Mouse (Mus musculus) lung, embryonic 15.5 days (tissue): ENCODE results near the gene Slc25a22. TPM values are rescaled to one million over a fixed set of nuclear protein-coding genes. Genes with fewer than 3 reads are reported as not detected.

Experiments
- ATAC-seq: fragments of 200-750 bp; cut with Nextera tagmentation; 2 replicates; pipeline ENCODE4 v1.8.0; 2017; ENCODE audit warnings: moderate number of reproducible peaks, borderline replicate concordance; ENCODE audit not compliant: low FRiP score, low TSS enrichment; ENCODE audit errors: extremely low read depth
- H3K27ac ChIP-seq: fragments of 300-500 bp; sonication (generic); 2 replicates; pipeline ENCODE4 v1.5.1; 2015; ENCODE audit warnings: moderate library complexity, mild to moderate bottlenecking, inconsistent platforms
- H3K27me3 ChIP-seq: fragments of 300-500 bp; sonication (generic); 2 replicates; pipeline ENCODE4 v1.6.1; 2015; ENCODE audit warnings: inconsistent platforms
- H3K36me3 ChIP-seq: fragments of 300-500 bp; sonication (generic); 2 replicates; pipeline ENCODE4 v1.6.1; 2015; ENCODE audit warnings: inconsistent platforms
- H3K4me1 ChIP-seq: fragments of 300-500 bp; sonication (generic); 2 replicates; pipeline ENCODE4 v1.6.1; 2015; ENCODE audit warnings: inconsistent platforms
- H3K4me2 ChIP-seq: fragments of 300-500 bp; sonication (generic); 2 replicates; pipeline ENCODE4 v1.6.1; 2015; ENCODE audit warnings: inconsistent platforms, mild to moderate bottlenecking, moderate library complexity
- H3K4me3 ChIP-seq: fragments of 300-500 bp; sonication (generic); 2 replicates; pipeline ENCODE4 v1.5.1; 2015; ENCODE audit warnings: mild to moderate bottlenecking, inconsistent platforms
- H3K9ac ChIP-seq: fragments of 300-500 bp; sonication (generic); 2 replicates; pipeline ENCODE4 v1.6.1; 2015; ENCODE audit warnings: inconsistent platforms
- H3K9me3 ChIP-seq: fragments of 300-500 bp; sonication (generic); 2 replicates; pipeline ENCODE4 v1.6.1; 2016; ENCODE audit warnings: inconsistent platforms
- WGBS: fragments of 180-500 bp; shearing (Covaris S2); methylation state at CpG from one replicate; pipeline ENCODE4 v1.1.7; 2015; 5-methylcytosine and 5-hydroxymethylcytosine counted together
- polyA plus RNA-seq: library from polyadenylated mRNA; unstranded; fragments of >200 nt; fragmentation: Nextera tagmentation; extraction: Ambion mirVana; gene quantifications from 2 replicates; pipeline ENCODE4 v1.2.1, GENCODE M21; 2015

Gene Slc25a22
- polyA plus RNA-seq: 24.9 and 25.1 TPM in 2 replicates

DNA sequence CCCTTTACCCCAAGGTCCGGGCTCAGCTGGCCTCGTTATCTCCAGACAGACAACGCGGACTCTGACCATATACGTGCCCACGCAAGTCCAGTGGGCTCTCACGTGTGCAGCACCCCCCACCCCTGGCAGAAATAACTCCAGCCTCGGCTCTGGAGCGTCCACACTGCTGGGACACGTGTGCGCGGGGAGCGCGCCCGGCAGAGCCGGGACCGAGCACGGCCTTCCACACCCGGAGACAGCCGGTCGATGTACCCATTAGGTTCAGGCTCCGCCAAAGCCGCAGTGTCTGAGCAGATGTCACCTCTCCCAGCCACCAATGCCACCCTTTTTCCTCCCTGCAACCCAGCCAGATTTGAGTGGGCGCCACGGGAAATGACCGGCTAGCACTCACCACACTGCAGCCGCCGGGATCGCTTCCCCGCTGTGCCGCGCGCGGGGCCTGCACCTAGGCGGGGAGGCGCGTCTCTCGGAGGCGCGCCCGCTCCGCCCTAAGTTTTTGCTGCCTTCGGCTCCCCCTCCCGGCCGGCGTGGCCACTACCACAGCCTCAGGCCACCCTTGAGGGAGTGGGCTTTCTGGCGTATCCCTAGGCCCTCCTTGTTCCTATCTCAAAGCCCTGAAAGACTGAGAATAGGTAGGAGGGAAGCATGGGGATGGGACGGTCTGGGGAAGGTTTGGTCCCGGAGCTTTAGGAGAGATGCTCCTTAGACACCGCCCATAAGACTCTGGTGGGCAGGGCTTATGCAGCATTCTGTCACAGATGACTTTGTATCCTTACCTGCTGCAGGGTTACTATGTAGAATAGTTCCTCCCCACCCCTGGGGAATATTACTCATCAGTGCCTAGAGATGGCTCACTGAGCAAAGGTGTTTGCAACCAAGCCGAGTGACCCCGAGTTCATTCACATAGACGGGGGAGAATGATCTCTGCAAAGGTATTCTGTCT lies at the start of gene Slc25a22:
TSS of gene Slc25a22 (minus strand) at position 715 of the 943 bp plus-strand sequence.
- H3K27me3 ChIP-seq: no peaks in the 10 kb centered on the region
- peaks cover 27% of the 10 kb centered on the region for H3K36me3 ChIP-seq
- peak within 1 kb of the TSS; percentile 66 for H3K9ac ChIP-seq
- peaks cover 50% of the 10 kb centered on the region for H3K4me1 ChIP-seq
- H3K4me3 ChIP-seq: peak within 1 kb of the TSS; percentile 65
- peak within 1 kb of the TSS; percentile 34; the same call in 1 of the 2 replicates for H3K27ac ChIP-seq
- ATAC-seq: peak; percentile 72; the same call in 1 of the 2 replicates
- WGBS: 5% methylated on average over 53 of the region's 53 CpGs
- H3K9me3 ChIP-seq: no peaks in the 10 kb centered on the region
- H3K4me2 ChIP-seq: peak within 1 kb of the TSS; percentile 80

DNA sequence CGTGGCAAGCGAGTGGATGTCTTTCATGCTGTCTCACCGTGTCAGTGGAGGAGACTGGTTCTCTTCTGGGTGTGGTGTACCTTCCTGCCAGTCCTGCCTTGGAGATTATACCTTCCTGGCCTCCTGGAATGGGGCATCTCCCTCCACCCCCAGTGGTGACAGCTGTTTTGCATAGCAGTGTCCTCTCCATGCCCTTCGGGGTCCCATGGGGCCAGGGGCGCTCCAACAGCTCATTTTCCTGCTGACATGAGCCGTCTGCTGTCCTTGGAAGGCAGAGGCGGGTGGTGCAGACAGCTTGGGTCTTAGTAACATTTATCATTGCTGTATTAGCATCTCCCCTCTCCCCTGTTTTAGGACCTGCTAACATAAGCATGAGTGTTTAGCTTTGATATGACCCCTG lies 49.4 kb upstream of the Slc25a22 start:
- no peak overlapping the region for H3K27ac ChIP-seq
- no peak overlapping the region for H3K9ac ChIP-seq
- peaks cover 6% of the 10 kb centered on the region; the same call in 1 of the 2 replicates for H3K27me3 ChIP-seq
- no peak overlapping the region for H3K4me3 ChIP-seq
- no peaks in the 10 kb centered on the region for H3K9me3 ChIP-seq
- no peak for ATAC-seq
- peaks cover 14% of the 10 kb centered on the region for H3K4me1 ChIP-seq
- H3K36me3 ChIP-seq: peaks cover 10% of the 10 kb centered on the region
- WGBS: 67% methylated on average over 7 of the region's 7 CpGs
- H3K4me2 ChIP-seq: no peak overlapping the region

DNA sequence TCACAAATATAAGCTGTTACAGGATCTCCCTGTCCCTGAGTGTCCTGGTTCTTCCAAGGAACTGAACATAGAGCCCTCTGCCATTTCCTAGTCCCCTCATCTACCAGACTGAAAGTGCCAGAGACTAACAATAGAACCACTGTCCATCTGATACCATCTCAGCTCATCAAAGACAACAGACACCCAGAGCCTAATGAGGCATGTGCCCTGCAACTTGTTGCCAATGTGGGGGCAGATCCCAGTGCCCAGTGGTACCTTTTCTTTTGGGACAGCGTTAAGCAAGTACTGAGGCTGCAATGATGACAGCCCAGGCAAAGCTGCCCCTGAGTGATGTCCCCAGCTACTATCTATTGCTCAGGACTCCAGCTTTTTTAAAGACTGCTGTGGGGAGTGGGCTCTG lies 48.5 kb upstream of the Slc25a22 start:
- Histone ChIP-seq H3K9me3 (no peaks in the 10 kb centered on the region), H3K27me3 (peaks cover 11% of the 10 kb centered on the region; the same call in 1 of the 2 replicates), H3K4me2 (no peak overlapping the region), H3K36me3 (0 out of 2 replicates have a peak, but pooled peaks cover 3% of the 10 kb centered on the region), H3K27ac (no peak overlapping the region), H3K4me1 (peaks cover 23% of the 10 kb centered on the region), H3K9ac (no peak overlapping the region), H3K4me3 (no peak overlapping the region)
- 96% methylated on average over 1 of the region's 1 CpGs for WGBS
- no peak for ATAC-seq

DNA sequence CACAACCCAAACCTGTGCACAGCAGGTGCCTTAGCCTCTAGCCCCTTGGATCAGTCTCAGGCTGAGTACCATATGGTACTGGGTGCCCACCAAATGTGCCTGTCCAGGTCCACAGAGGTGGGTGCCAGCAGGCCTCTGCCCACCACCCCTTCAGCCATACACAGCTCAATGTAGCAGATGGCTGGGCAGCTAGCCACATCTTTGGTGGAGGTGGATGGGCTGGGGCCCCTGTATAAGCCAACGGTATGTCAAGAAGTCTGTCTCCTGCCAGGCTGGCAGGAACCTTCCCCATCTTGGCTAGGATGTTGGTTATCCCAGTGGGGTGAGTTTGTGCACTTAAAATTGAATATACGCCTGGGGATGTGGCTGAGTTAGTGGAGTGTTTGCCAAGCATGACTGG lies 47.9 kb upstream of the Slc25a22 start:
- Histone ChIP-seq H3K36me3 (0 out of 2 replicates have a peak, but pooled peaks cover 3% of the 10 kb centered on the region), H3K27ac (no peak overlapping the region), H3K27me3 (peaks cover 11% of the 10 kb centered on the region; the same call in 1 of the 2 replicates), H3K4me3 (no peak overlapping the region), H3K9ac (no peak overlapping the region), H3K4me2 (no peak overlapping the region), H3K4me1 (peaks cover 29% of the 10 kb centered on the region), H3K9me3 (no peaks in the 10 kb centered on the region)
- ATAC-seq: no peak
- WGBS: 86% methylated on average over 2 of the region's 2 CpGs

DNA sequence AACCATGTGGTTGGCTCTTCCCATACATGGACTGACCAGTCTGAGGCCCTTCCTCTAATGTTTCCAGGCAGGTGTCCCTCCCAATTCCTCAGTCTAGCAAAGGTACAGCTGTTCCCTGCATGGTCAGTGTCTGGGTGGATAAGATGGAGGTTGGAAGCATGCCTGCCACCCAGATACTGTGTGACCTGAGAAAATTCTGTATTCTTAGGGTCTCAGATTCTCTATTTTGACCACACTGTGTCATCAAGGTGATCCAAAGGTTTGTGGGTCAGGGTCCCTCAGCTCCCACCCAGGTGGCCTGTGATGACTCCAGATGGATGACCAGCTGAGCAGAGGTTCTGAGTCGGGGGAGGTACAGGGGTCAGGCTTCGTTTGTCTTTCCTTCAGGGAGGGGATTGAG lies 47.5 kb upstream of the Slc25a22 start:
- H3K9ac ChIP-seq: no peak overlapping the region
- no peaks in the 10 kb centered on the region for H3K9me3 ChIP-seq
- peaks cover 32% of the 10 kb centered on the region for H3K4me1 ChIP-seq
- H3K27me3 ChIP-seq: peaks cover 11% of the 10 kb centered on the region; the same call in 1 of the 2 replicates
- H3K27ac ChIP-seq: no peak overlapping the region
- no peak for ATAC-seq
- no peak overlapping the region for H3K4me2 ChIP-seq
- H3K4me3 ChIP-seq: no peak overlapping the region
- 38% methylated on average over 2 of the region's 2 CpGs for WGBS
- 0 out of 2 replicates have a peak, but pooled peaks cover 3% of the 10 kb centered on the region for H3K36me3 ChIP-seq

DNA sequence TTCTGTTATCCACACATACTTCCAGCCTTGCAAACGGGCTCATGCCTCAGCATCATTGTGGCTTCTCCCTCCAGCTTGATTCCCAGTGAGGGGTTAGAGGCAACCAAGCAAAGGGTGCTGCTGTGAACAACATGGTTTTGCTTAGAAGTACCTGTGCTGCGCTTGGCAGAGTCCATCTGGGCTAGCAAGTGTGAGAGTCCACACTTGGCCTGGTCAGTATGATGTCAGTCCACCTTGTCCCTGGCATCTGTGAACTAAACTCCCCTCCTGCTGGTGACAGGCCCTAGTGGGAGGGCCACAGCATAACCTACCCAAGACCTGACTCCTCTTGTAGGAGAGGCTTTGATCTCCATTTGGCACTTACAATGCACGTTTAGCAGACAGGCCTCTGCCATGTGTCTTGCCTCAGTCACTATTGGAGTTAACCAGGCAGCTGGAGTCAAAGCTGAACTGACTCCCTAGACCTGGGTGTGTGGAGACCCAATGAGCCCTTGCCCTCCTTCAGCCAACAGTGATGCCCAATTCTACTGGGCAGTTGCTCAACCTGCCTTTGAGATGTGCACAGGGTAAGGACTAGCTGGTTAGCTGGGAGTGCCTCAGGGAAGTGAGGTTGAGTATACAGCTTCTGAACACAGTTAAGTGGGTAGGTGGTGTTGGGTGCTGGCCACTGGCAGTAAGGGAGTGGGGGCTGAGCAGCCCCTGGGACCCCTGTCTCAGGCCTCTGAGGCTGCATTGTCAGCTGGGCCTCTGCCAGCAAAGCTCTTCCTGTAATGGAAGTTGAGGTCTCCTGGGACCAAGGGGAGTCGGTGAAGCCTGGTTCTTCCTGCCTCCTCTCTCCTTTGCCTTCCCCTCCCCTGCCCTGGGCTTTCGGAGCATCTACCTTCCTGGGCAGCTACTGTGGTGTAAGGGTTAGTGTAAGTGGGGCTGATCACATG lies 46.8 kb upstream of the Slc25a22 start:
- Histone ChIP-seq H3K4me2 (no peak overlapping the region), H3K9me3 (no peaks in the 10 kb centered on the region), H3K27ac (no peak overlapping the region), H3K36me3 (no peaks in the 10 kb centered on the region), H3K27me3 (peaks cover 11% of the 10 kb centered on the region; the same call in 1 of the 2 replicates), H3K9ac (no peak overlapping the region), H3K4me1 (peaks cover 32% of the 10 kb centered on the region), H3K4me3 (no peak overlapping the region)
- ATAC-seq: no peak
- WGBS: 80% methylated on average over 5 of the region's 5 CpGs

DNA sequence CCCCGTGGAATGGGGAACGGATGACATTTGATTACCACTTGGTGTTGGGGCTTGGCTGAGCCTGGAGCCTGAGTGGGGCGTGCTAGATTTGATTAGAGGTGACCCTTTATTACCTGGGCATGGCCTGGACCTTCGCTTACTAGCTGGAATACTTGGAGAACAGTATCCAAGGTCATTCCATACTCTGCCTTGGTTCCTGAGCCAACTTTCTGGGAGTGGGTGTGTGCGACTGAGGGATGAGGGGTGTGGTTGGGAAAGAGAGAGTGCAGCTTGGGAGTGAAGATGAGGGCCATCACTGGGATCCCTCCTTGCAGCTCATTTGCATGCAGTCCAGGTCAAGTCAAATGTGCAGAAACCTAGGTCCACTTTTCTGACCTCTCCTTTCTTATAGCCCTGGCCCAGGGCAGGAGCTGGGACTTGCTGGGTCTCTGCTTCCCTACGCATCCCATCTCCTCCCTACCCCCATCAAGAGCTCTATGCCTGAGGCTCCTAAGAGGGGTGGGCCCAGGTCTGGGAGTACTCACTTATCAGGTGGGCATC lies 45.5 kb upstream of the Slc25a22 start:
- no peak for ATAC-seq
- WGBS: 71% methylated on average over 6 of the region's 6 CpGs
- Histone ChIP-seq H3K4me2 (no peak overlapping the region), H3K4me1 (peaks cover 35% of the 10 kb centered on the region), H3K9me3 (no peaks in the 10 kb centered on the region), H3K4me3 (no peak overlapping the region), H3K27me3 (peaks cover 11% of the 10 kb centered on the region; the same call in 1 of the 2 replicates), H3K27ac (no peak overlapping the region), H3K9ac (no peak overlapping the region), H3K36me3 (no peaks in the 10 kb centered on the region)

DNA sequence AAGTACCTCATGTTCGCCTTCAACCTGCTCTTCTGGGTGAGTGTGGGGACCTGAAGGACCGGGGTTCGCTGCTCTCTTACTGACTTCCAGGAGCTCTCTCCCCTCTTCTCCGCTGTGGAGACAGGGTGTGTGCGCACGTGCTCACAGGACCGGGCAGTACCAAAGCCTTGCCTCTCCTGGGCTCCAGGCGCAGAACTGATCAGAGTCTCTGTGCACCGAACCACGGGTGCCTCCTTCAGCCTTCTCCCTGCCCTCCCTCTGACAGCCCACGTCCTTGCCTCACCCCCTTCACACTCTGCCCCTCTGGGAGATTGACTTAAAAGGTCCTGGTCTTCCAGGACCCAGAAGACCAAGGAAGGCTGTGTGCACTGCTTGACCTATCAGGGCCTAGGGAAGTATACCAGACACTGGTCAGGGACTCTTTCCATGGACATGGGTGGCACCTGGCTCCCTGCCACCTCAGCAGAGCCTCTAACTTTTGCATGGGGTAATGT lies 44.9 kb upstream of the Slc25a22 start:
- Histone ChIP-seq H3K27ac (no peak overlapping the region), H3K4me2 (peak overlapping the region; percentile 94), H3K27me3 (peaks cover 11% of the 10 kb centered on the region; the same call in 1 of the 2 replicates), H3K36me3 (no peaks in the 10 kb centered on the region), H3K4me1 (peaks cover 42% of the 10 kb centered on the region), H3K4me3 (peak overlapping the region; percentile 47), H3K9ac (peak overlapping the region; percentile 44), H3K9me3 (no peaks in the 10 kb centered on the region)
- no peak for ATAC-seq
- 21% methylated on average over 11 of the region's 11 CpGs for WGBS

DNA sequence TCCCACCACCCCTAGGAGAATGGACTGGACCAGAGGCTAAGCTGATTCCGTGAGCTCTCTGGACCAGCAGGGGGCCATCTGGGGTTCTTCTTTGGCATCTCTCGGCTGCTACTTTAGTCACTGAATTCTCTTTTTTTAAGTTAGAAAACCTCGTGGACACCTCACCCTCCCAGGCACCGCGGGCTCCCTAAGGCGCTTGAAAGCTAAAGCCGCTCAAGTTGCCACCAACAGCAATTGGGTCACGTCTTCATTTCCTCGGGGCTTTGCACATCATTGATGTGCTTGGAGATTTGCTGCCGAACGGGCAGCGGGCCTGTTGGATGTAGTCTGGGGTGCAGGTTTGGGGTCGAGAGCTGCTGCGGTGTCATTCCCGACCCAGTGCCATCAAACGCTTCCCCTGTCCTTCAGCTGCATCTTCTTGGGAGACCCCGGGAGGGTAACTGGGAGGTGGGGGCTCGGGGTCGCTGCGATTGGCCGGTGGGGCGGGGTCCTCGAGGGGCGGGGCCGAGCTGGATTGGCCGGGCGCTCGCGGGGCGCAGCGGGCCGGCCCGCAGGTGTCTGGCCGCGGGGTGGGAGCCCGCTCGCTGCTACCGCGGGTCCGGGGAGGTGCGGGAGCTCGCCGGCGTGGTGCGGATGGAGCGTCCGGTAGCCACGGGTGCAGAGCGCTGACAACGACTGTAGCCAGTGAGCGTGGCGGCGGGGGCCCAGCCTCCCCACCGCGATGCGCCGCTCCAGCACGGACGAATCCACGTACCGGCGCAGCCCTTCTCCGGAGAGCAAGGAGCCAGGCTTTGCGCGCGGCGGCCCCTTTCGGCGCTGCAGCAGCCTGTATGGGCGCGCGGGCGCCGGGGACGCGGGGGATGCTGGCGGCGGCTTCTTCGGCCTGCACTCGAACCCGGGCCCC lies 44.1 kb upstream of the Slc25a22 start:
- Histone ChIP-seq H3K9me3 (no peaks in the 10 kb centered on the region), H3K4me3 (peak overlapping the region; percentile 47), H3K36me3 (no peaks in the 10 kb centered on the region), H3K27me3 (peaks cover 11% of the 10 kb centered on the region; the same call in 1 of the 2 replicates), H3K27ac (no peak overlapping the region), H3K4me1 (peaks cover 50% of the 10 kb centered on the region), H3K4me2 (peak overlapping the region; percentile 94), H3K9ac (peak overlapping the region; percentile 44)
- no peak for ATAC-seq
- under 1% methylated on average over 70 of the region's 81 CpGs for WGBS

DNA sequence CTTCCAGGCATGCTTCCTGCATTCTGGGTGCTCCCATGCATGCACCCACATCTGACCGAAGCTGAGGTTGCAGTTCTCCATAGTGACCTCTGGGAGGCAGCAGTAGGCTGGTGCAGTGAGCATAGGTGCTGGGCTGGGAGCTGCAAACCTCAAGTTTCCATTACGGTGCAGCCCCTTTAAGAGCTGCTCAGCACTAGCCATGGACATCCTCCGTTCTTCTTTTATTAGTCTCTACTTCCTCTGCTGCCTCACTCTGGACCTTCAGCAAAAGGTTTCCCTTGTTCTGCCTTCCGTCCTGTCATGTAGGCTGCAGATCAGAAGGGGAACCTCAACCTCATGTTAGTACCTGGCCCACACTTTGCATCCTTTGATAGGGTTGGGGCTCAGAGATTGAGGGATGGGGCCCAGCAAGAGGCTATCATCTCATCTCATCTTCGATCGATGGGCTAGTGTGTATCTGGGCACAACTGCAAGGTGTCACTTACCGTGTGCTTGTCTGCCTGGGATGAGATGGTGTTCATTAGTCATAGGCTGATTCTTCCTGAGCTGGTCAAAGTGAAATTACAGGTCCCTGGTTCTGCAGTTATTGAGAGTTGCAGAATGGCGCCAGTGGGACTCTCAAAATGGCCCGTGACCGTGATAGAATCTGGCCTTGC lies 43.3 kb upstream of the Slc25a22 start:
- Histone ChIP-seq H3K27ac (no peak overlapping the region), H3K4me1 (peaks cover 55% of the 10 kb centered on the region), H3K36me3 (no peaks in the 10 kb centered on the region), H3K4me3 (peak overlapping the region; percentile 47; the same call in 1 of the 2 replicates), H3K9ac (no peak overlapping the region), H3K9me3 (no peaks in the 10 kb centered on the region), H3K27me3 (peaks cover 11% of the 10 kb centered on the region; the same call in 1 of the 2 replicates), H3K4me2 (peak overlapping the region; percentile 94)
- 8% methylated on average over 10 of the region's 10 CpGs for WGBS
- ATAC-seq: no peak
